Mouse (Mus musculus): ENCODE data around the gene Rwdd3. TPM values are rescaled to one million over a fixed set of nuclear protein-coding genes. Genes with fewer than 3 reads are reported as not detected.

Rwdd3 gene
- polyA plus RNA-seq, 1 experiment = 5.9 TPM

DNA sequence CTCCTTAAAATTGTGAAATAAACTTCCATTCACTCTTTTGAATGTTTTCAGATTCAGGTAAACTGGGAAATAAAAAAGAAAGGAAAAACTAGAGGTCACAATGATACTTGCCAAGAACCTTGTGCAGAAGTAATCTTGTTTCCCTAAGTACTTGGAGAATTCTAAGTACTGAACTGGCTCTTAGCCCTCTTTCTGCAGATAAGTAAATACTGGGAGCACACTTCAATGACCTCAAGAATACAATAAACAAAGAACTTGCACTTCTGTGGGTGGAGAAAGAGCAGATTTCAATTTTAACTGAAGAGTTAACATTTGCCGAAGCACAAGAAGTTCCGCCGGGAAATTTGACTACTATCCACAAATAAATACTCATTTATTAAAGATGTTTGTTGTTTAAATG lies 15.4 kb upstream of the Rwdd3 start:
- Histone ChIP-seq H3K27ac (ENCODE audit: insufficient read depth, low read length) (no peak overlapping the region), H3K4me3 (ENCODE audit: insufficient read depth, low read length) (no peak overlapping the region), H3K4me1 (ENCODE audit: control insufficient read depth, insufficient read depth, low read length) (no peaks in the 10 kb centered on the region)
- TF ChIP-seq CTCF (IDR thresholded peaks at IDR 0.05; ENCODE audit: borderline replicate concordance, insufficient read depth, low read length) (no peak), POLR2A (IDR thresholded peaks at IDR 0.05; ENCODE audit: low read depth, low read length) (no peak)

DNA sequence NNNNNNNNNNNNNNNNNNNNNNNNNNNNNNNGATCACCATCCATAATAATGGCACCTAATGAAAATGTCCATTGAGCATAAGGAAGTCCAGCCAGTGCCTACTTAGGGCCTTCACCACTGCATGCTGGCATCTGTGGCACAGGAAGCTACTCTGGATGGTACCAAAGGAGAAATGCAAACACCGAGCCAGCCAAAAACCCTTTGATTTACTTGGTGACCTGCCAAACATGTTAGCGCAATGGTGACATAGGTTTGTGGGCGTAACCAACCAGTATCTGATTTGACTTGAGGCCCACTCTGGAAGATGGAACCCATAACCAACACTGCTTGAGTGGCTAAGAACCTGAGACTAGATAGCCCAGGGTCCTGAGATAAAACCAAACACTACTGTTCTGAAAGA lies 13.7 kb upstream of the Rwdd3 start:
- Histone ChIP-seq H3K4me1 (ENCODE audit: control insufficient read depth, insufficient read depth, low read length) (no peaks in the 10 kb centered on the region), H3K4me3 (ENCODE audit: insufficient read depth, low read length) (no peak overlapping the region), H3K27ac (ENCODE audit: insufficient read depth, low read length) (no peak overlapping the region)
- TF ChIP-seq CTCF (IDR thresholded peaks at IDR 0.05; ENCODE audit: borderline replicate concordance, insufficient read depth, low read length) (no peak), POLR2A (IDR thresholded peaks at IDR 0.05; ENCODE audit: low read depth, low read length) (no peak)

DNA sequence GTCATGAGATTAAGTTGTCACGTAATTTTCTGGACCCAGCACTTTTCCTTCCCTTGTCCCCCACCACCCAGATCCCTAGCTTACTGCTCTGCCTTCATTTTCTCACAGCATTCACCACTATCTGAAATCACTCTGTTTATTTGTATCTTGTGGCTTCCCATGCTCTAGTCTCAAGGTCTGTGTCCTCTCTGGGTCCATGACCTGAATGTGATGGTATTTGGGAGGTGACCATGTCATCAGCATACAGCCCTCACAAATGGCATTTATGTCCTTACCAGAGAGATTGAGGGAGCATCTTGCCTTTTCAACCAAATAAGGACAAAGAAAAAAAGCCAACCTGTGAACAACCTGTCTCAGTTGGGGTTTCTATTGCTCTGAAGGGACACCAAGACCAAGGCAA lies 4.5 kb upstream of the Rwdd3 start:
- TF ChIP-seq POLR2A (IDR thresholded peaks at IDR 0.05; ENCODE audit: low read depth, low read length) (no peak), CTCF (IDR thresholded peaks at IDR 0.05; ENCODE audit: borderline replicate concordance, insufficient read depth, low read length) (no peak)
- Histone ChIP-seq H3K4me3 (ENCODE audit: insufficient read depth, low read length) (no peak overlapping the region), H3K27ac (ENCODE audit: insufficient read depth, low read length) (no peak overlapping the region)

DNA sequence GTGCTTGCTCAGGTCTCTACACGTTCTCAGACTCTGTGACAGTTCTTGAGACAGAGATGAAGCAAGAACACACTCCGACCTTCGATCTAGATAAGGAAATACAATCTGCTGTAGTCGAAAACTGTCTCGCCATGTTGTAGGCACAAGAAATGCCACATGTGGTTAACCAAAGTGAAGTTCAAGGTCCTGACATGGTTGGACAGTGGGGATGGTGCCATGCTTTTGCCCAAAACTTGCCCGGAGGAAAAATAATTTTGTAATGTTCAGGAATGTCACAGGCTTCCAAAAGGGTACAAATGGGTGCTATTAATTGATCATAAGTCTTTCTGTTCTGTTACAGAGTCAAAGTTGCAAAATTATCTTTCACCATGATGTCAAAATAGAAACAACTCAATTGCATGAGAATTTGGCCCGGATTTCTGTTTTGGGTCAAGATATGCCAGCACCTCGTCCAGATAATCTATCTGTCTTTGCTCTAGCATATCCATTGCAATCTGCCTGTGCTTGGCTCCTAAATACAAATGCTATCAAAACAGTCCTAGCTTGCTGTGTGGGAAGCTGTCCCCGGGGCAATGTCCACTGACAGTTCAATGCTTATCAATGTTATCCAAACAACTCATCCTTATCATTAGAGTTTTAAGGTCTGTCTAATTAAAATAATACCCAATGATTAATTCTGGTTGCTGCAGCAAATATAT lies 2.9 kb upstream of the Rwdd3 start:
- H3K27ac ChIP-seq (ENCODE audit: insufficient read depth, low read length) = no peak overlapping the region
- no peak overlapping the region for H3K4me3 ChIP-seq (ENCODE audit: insufficient read depth, low read length)
- TF ChIP-seq CTCF (IDR thresholded peaks at IDR 0.05; ENCODE audit: borderline replicate concordance, insufficient read depth, low read length) = no peak
- no peak for TF ChIP-seq POLR2A (IDR thresholded peaks at IDR 0.05; ENCODE audit: low read depth, low read length)
- no peaks in the 10 kb centered on the region for H3K4me1 ChIP-seq (ENCODE audit: control insufficient read depth, insufficient read depth, low read length)

More for the DNA sequence above, 4.5 kb upstream of the Rwdd3 start:
- no peaks in the 10 kb centered on the region for H3K4me1 ChIP-seq (ENCODE audit: control insufficient read depth, insufficient read depth, low read length)

DNA sequence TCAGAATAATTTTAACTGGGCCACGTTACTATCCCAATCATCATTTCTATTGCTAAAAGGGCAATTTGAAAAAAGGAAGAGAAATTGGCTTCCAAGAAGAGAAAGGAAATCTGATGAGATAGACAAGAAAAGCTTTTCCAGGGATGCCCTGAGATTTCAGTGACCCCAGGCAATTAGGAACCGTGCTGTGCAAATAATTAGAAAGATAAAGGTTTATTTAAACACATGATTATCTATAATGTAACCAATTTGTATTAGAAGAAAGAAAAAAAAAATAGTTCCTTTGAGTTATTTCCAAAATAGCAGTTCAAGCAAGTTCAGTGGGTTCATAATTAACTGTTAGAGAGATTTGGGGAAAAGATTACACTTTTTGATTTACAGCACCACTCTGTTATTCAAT lies 1.2 kb upstream of the Rwdd3 start:
- no peaks in the 10 kb centered on the region for H3K4me1 ChIP-seq (ENCODE audit: control insufficient read depth, insufficient read depth, low read length)
- no peak for TF ChIP-seq POLR2A (IDR thresholded peaks at IDR 0.05; ENCODE audit: low read depth, low read length)
- TF ChIP-seq CTCF (IDR thresholded peaks at IDR 0.05; ENCODE audit: borderline replicate concordance, insufficient read depth, low read length) = no peak
- H3K4me3 ChIP-seq (ENCODE audit: insufficient read depth, low read length) = no peak overlapping the region
- no peak overlapping the region for H3K27ac ChIP-seq (ENCODE audit: insufficient read depth, low read length)

DNA sequence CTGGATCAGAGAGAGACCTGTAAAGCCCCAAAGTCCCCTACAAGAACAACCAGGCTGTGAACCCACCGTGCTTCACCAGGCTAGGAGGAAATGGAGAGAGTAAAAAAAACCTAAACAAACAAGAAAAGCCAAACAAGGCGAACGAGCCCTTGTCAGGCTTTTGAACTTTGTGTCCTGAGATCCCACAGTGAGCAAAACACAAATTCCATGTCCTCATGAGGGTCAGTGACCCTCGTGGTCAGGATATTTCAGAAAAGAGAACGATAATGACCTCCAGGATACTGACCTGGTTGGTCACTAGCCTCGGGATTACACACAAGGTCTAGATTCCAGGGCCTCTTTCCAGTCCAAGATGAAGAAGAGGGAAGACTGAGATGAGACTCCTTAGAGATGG lies 374 bp upstream of the Rwdd3 start:
- TF ChIP-seq POLR2A (IDR thresholded peaks at IDR 0.05; ENCODE audit: low read depth, low read length) (no peak), CTCF (IDR thresholded peaks at IDR 0.05; ENCODE audit: borderline replicate concordance, insufficient read depth, low read length) (no peak)
- 0 out of 2 replicates have a peak overlapping the region, but pooled peaks have one; percentile 11 for H3K4me3 ChIP-seq (ENCODE audit: insufficient read depth, low read length)
- no peak overlapping the region for H3K27ac ChIP-seq (ENCODE audit: insufficient read depth, low read length)
- no peaks in the 10 kb centered on the region for H3K4me1 ChIP-seq (ENCODE audit: control insufficient read depth, insufficient read depth, low read length)

GRCm38 (mm10) chr3:121170631-121171030 lies 864 bp downstream of the Rwdd3 start:
- no peak for TF ChIP-seq CTCF (IDR thresholded peaks at IDR 0.05; ENCODE audit: borderline replicate concordance, insufficient read depth, low read length)
- no peak for TF ChIP-seq POLR2A (IDR thresholded peaks at IDR 0.05; ENCODE audit: low read depth, low read length)
- H3K4me1 ChIP-seq (ENCODE audit: control insufficient read depth, insufficient read depth, low read length) = no peaks in the 10 kb centered on the region
- H3K27ac ChIP-seq (ENCODE audit: insufficient read depth, low read length) = no peak overlapping the region
- H3K4me3 ChIP-seq (ENCODE audit: insufficient read depth, low read length) = no peak overlapping the region

DNA sequence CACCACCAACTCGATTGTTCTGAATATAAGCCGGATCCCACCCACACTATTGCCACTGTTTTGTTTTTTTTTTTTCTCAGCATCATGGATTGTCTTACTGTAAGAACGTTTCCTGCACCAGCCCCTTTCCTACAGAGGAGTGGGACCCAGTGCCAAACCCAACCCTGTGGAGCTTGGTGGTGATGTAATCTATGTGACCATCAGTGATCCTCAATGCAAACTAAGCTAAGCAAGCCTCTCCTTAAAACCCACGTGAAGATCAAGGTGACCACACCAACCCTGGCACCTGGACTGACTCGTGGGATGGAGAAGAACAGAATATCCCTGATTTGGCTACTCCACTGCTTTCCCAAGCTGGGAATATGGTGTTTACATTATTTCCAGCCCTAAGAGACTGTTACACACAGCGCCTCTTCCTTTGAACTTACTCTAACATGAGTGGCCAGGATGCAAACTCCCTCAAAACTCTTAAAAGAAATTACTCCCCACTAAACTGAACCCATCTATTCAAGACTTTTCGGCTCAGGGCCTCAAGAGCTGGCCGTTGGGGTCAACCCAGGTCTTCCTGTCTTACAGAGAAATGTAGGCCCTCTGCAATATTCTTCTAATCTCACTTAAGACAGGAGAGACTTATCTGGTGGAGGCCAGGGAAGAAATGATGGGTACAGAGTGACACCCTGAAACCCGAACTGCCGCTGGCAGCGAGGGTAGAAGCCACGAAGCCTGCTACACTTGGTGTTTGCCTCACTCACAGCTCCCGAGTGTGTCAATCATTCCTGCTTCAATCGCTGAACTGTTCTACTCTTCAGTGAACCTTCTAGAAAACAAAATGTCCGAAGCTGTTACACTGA lies 2.2 kb downstream of the Rwdd3 start:
- Histone ChIP-seq H3K27ac (ENCODE audit: insufficient read depth, low read length) (no peak overlapping the region), H3K4me3 (ENCODE audit: insufficient read depth, low read length) (no peak overlapping the region), H3K4me1 (ENCODE audit: control insufficient read depth, insufficient read depth, low read length) (no peaks in the 10 kb centered on the region)
- TF ChIP-seq CTCF (IDR thresholded peaks at IDR 0.05; ENCODE audit: borderline replicate concordance, insufficient read depth, low read length) (no peak), POLR2A (IDR thresholded peaks at IDR 0.05; ENCODE audit: low read depth, low read length) (no peak)

DNA sequence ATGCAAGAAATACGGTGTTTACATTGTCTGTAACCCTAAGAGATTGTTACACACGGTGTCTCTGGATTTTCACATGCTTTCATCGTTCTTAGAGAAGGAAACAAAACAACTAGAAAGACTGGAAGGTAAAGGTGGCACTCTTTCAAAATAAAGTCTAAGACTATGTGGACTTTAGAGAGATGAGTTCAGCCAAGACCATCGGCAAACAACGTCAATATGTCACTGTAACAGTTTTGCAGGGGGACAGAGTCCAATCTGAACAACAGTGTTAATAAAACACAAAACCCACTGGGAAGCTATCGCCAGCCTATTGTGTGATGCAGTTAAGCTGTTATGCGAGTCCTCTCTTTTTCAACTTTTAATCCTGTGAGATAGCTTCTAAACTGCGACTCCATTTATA lies 2.9 kb downstream of the Rwdd3 start:
- H3K4me3 ChIP-seq (ENCODE audit: insufficient read depth, low read length) = no peak overlapping the region
- H3K27ac ChIP-seq (ENCODE audit: insufficient read depth, low read length) = no peak overlapping the region
- TF ChIP-seq CTCF (IDR thresholded peaks at IDR 0.05; ENCODE audit: borderline replicate concordance, insufficient read depth, low read length) = no peak
- no peak for TF ChIP-seq POLR2A (IDR thresholded peaks at IDR 0.05; ENCODE audit: low read depth, low read length)
- no peaks in the 10 kb centered on the region for H3K4me1 ChIP-seq (ENCODE audit: control insufficient read depth, insufficient read depth, low read length)

- Histone ChIP-seq H3K4me3 (ENCODE audit: insufficient read depth, low read length) (no peak overlapping the region), H3K4me1 (ENCODE audit: control insufficient read depth, insufficient read depth, low read length) (no peaks in the 10 kb centered on the region), H3K27ac (ENCODE audit: insufficient read depth, low read length) (no peak overlapping the region)
- TF ChIP-seq POLR2A (IDR thresholded peaks at IDR 0.05; ENCODE audit: low read depth, low read length) (no peak), CTCF (IDR thresholded peaks at IDR 0.05; ENCODE audit: borderline replicate concordance, insufficient read depth, low read length) (peak; percentile 82; the same call in 1 of the 2 replicates)
Observed at GRCm38 (mm10) chr3:121163271-121163819, 8.2 kb downstream of the Rwdd3 start.
